ENCODE assay signal across 8 mouse cellular contexts in genomic region chr7:64373830-64374562, GRCm38 (mm10). TPM values are rescaled to one million over a fixed set of nuclear protein-coding genes. Genes with fewer than 3 reads are reported as not detected.
DNase-seq lines count a peak whose midpoint lies in the region; ATAC-seq and TF ChIP-seq lines count a peak whose summit lies in the region.

Gene Fan1, minus strand, starts transcription at chr7:64374095.

- H3K27me3 ChIP-seq in embryonic facial prominence, embryonic 13.5 days: no peaks in the 10 kb centered on the region
- no peaks in the 10 kb centered on the region for H3K27me3 ChIP-seq in heart, adult 2 months (ENCODE audit: control insufficient read depth, insufficient read depth, low read length)
- H3K27me3 ChIP-seq in kidney, adult 2 months (replicated peaks; ENCODE audit: control insufficient read depth, insufficient read depth, low read length): no peaks in the 10 kb centered on the region
- no peaks in the 10 kb centered on the region for H3K27me3 ChIP-seq in limb, embryonic 12.5 days
- no peaks in the 10 kb centered on the region for H3K27me3 ChIP-seq in midbrain, embryonic 14.5 days (ENCODE audit: control insufficient read depth, insufficient read depth, low read length)

- H3K4me1 ChIP-seq in embryonic facial prominence, embryonic 13.5 days: peaks cover 12% of the 10 kb centered on the region
- peaks cover 3% of the 10 kb centered on the region for H3K4me1 ChIP-seq in heart, adult 2 months (ENCODE audit: control insufficient read depth, insufficient read depth, low read length)
- H3K4me1 ChIP-seq in kidney, adult 2 months (ENCODE audit: control insufficient read depth, insufficient read depth, low read length): peaks cover 4% of the 10 kb centered on the region
- H3K4me1 ChIP-seq in limb, embryonic 12.5 days (replicated peaks): peaks cover 5% of the 10 kb centered on the region
- H3K4me1 ChIP-seq in midbrain, embryonic 14.5 days (ENCODE audit: control insufficient read depth, insufficient read depth, low read length): peaks cover 5% of the 10 kb centered on the region

- peak; percentile 91 for ATAC-seq in embryonic facial prominence, embryonic 13.5 days (ENCODE audit: insufficient number of reproducible peaks, insufficient read depth, low FRiP score, low TSS enrichment, low read depth)
- peak; percentile 97 for ATAC-seq in limb, embryonic 12.5 days (ENCODE audit: insufficient number of reproducible peaks, insufficient read depth, low FRiP score, low TSS enrichment, low read depth)
- ATAC-seq in midbrain, embryonic 14.5 days (ENCODE audit: low FRiP score, low TSS enrichment): peak; percentile 95

- H3K79me2 ChIP-seq in heart, adult 2 months (replicated peaks; ENCODE audit: control insufficient read depth, insufficient read depth, low read length): no peaks in the 10 kb centered on the region

- TF ChIP-seq EP300 in heart, adult 2 months (IDR thresholded peaks at IDR 0.05; ENCODE audit: insufficient read depth, low read depth, low read length): 0 out of 2 replicates have a peak, but pooled peaks have one; percentile 46

- peak within 1 kb of the TSS; percentile 84 for H3K9ac ChIP-seq in embryonic facial prominence, embryonic 13.5 days
- peak within 1 kb of the TSS; percentile 97 for H3K9ac ChIP-seq in heart, adult 2 months (ENCODE audit: low read depth, low read length)
- H3K9ac ChIP-seq in limb, embryonic 12.5 days (replicated peaks): peak within 1 kb of the TSS; percentile 71
- peak within 1 kb of the TSS; percentile 64 for H3K9ac ChIP-seq in midbrain, embryonic 14.5 days (replicated peaks; ENCODE audit: low read length)

- H3K4me3 ChIP-seq in embryonic facial prominence, embryonic 13.5 days: peak within 1 kb of the TSS; percentile 66
- peak within 1 kb of the TSS; percentile 56 for H3K4me3 ChIP-seq in heart, adult 2 months
- H3K4me3 ChIP-seq in kidney, adult 2 months (ENCODE audit: insufficient read depth, low read depth, low read length): peak within 1 kb of the TSS; percentile 72
- peak within 1 kb of the TSS; percentile 57 for H3K4me3 ChIP-seq in limb, embryonic 12.5 days (replicated peaks)
- H3K4me3 ChIP-seq in midbrain, embryonic 14.5 days (replicated peaks; ENCODE audit: low read depth, low read length): peak within 1 kb of the TSS; percentile 59

- peaks cover 52% of the 10 kb centered on the region for H3K36me3 ChIP-seq in embryonic facial prominence, embryonic 13.5 days
- H3K36me3 ChIP-seq in heart, adult 2 months (ENCODE audit: control insufficient read depth, insufficient read depth, low read length): no peaks in the 10 kb centered on the region
- H3K36me3 ChIP-seq in kidney, adult 2 months (ENCODE audit: control insufficient read depth, insufficient read depth, low read length): peaks cover 2% of the 10 kb centered on the region
- H3K36me3 ChIP-seq in limb, embryonic 12.5 days: peaks cover 55% of the 10 kb centered on the region
- H3K36me3 ChIP-seq in midbrain, embryonic 14.5 days (ENCODE audit: control insufficient read depth, insufficient read depth, low read length): peaks cover 36% of the 10 kb centered on the region

- DNase-seq in 416B (ENCODE audit: low read depth): peak; percentile 84
- DNase-seq in adrenal gland, postnatal 4 days (ENCODE audit: low spot score in 2 of 2): peak; percentile 73 to 75
- DNase-seq in heart, adult 2 months: peak; percentile 89 to 97
- DNase-seq in kidney, adult 2 months: peak; percentile 91
- peak; percentile 91 for DNase-seq in midbrain, embryonic 14.5 days
- DNase-seq in spleen, adult 12 weeks (ENCODE audit: low spot score): peak; percentile 83

- intact Hi-C loops in heart, adult 2 months (cut with DNase I): loop anchor here (1.0 kb wide), 1 partner anchor 18 kb away; the partner anchor contains the start of genes Mcee and Mphosph10

- WGBS in embryonic facial prominence, embryonic 13.5 days: 4% methylated on average over 27 of the region's 27 CpGs
- 4% methylated on average over 27 of the region's 27 CpGs for WGBS in heart, adult 2 months
- 3% methylated on average over 27 of the region's 27 CpGs for WGBS in kidney, adult 2 months
- WGBS in limb, embryonic 12.5 days: 5% methylated on average over 27 of the region's 27 CpGs
- 3% methylated on average over 27 of the region's 27 CpGs for WGBS in midbrain, embryonic 14.5 days

- H3K27ac ChIP-seq in embryonic facial prominence, embryonic 13.5 days: peak within 1 kb of the TSS; percentile 98
- peak within 1 kb of the TSS; percentile 79 for H3K27ac ChIP-seq in heart, adult 2 months
- peak within 1 kb of the TSS; percentile 80 for H3K27ac ChIP-seq in kidney, adult 2 months (ENCODE audit: insufficient read depth, low read depth, low read length)
- peak within 1 kb of the TSS; percentile 95 for H3K27ac ChIP-seq in limb, embryonic 12.5 days
- H3K27ac ChIP-seq in midbrain, embryonic 14.5 days (replicated peaks; ENCODE audit: low read depth, low read length): peak within 1 kb of the TSS; percentile 87

- TF ChIP-seq CTCF in heart, adult 2 months (IDR thresholded peaks at IDR 0.05): peak; percentile 63
- TF ChIP-seq CTCF in kidney, adult 2 months (conservative IDR thresholded peaks at IDR 0.05; ENCODE audit: insufficient read depth, insufficient read length, low read depth, low read length): peak; percentile 39

- H3K9me3 ChIP-seq in embryonic facial prominence, embryonic 13.5 days: no peaks in the 10 kb centered on the region
- H3K9me3 ChIP-seq in limb, embryonic 12.5 days: no peaks in the 10 kb centered on the region
- no peaks in the 10 kb centered on the region for H3K9me3 ChIP-seq in midbrain, embryonic 14.5 days (ENCODE audit: control insufficient read depth, low read length)

- H3K4me2 ChIP-seq in embryonic facial prominence, embryonic 13.5 days: peak within 1 kb of the TSS; percentile 66
- H3K4me2 ChIP-seq in limb, embryonic 12.5 days: peak within 1 kb of the TSS; percentile 65
- peak within 1 kb of the TSS; percentile 56 for H3K4me2 ChIP-seq in midbrain, embryonic 14.5 days (ENCODE audit: low read length)

- peak; percentile 94 for TF ChIP-seq POLR2A in heart, adult 2 months (IDR thresholded peaks at IDR 0.05; ENCODE audit: insufficient read depth, low read depth, low read length)
- TF ChIP-seq POLR2A in kidney, adult 2 months (IDR thresholded peaks at IDR 0.05; ENCODE audit: low read depth, low read length): peak; percentile 42

RNA-seq across cellular contexts. Expression of gene Fan1, which starts in this region (rescaled TPM):
- total RNA-seq in adrenal gland, postnatal 4 days (2021): 10 to 100 TPM; 15.4 to 16.1 TPM
- polyA plus RNA-seq in embryonic facial prominence, embryonic 13.5 days (2015; fragmentation: Nextera tagmentation; extraction: Ambion mirVana): 12.4 and 12.5 TPM in 2 replicates
- total RNA-seq in heart, adult 2 months (2021): 1 to 10 TPM; 8.2 to 9.6 TPM
- 2.1 and 4.3 TPM in 2 replicates for polyA plus RNA-seq in heart, adult 2 months (2012; rRNA removed)
- polyA plus RNA-seq in kidney, adult 2 months (2012; rRNA removed): 2.8 and 3.2 TPM in 2 replicates
- polyA plus RNA-seq in limb, embryonic 12.5 days (2016; fragmentation: Nextera tagmentation; extraction: Ambion mirVana): 11.4 and 12.4 TPM in 2 replicates
- polyA plus RNA-seq in midbrain, embryonic 14.5 days (2014; fragmentation: Nextera tagmentation; extraction: Ambion mirVana): 4.7 and 5.0 TPM in 2 replicates

Comparison
In these comparisons a context has a peak if more than half of its experiments do, and no peak if none do; other contexts are left out.
1. Peak in every context shown above with its lines: DNase-seq, ATAC-seq, H3K4me3 ChIP-seq and H3K27ac ChIP-seq.